Mouse (Mus musculus) liver, embryonic 15.5 days (tissue): ENCODE results near the gene Creld1. TPM values are rescaled to one million over a fixed set of nuclear protein-coding genes. Genes with fewer than 3 reads are reported as not detected.

ENCODE experiments used
- ATAC-seq: fragments of 200-750 bp; cut with Nextera tagmentation; 2 replicates; pipeline ENCODE4 v1.8.0; 2017; ENCODE audit warnings: moderate number of reproducible peaks, mild to moderate bottlenecking, moderate library complexity; ENCODE audit not compliant: insufficient read depth
- H3K27ac ChIP-seq: fragments of 300-500 bp; sonication (generic); replicated peaks from 2 replicates; pipeline ENCODE4 v1.5.1; 2015; ENCODE audit warnings: mild to moderate bottlenecking, inconsistent platforms
- H3K27me3 ChIP-seq: fragments of 300-500 bp; sonication (generic); 2 replicates; pipeline ENCODE4 v1.6.1; 2015; ENCODE audit warnings: mild to moderate bottlenecking, inconsistent platforms
- H3K36me3 ChIP-seq: fragments of 300-500 bp; sonication (generic); replicated peaks from 2 replicates; pipeline ENCODE4 v1.6.1; 2015; ENCODE audit warnings: moderate library complexity, mild to moderate bottlenecking, inconsistent platforms
- H3K4me1 ChIP-seq: fragments of 300-500 bp; sonication (generic); replicated peaks from 2 replicates; pipeline ENCODE4 v1.6.1; 2015; ENCODE audit warnings: inconsistent platforms
- H3K4me2 ChIP-seq: fragments of 300-500 bp; sonication (generic); 2 replicates; pipeline ENCODE4 v1.6.1; 2015; ENCODE audit warnings: moderate library complexity, mild to moderate bottlenecking, inconsistent platforms
- H3K4me3 ChIP-seq: fragments of 300-500 bp; sonication (generic); replicated peaks from 2 replicates; pipeline ENCODE4 v1.5.1; 2015; ENCODE audit warnings: mild to moderate bottlenecking, inconsistent platforms
- H3K9ac ChIP-seq: fragments of 300-500 bp; sonication (generic); 2 replicates; pipeline ENCODE4 v1.6.1; 2015; ENCODE audit warnings: moderate library complexity, mild to moderate bottlenecking, inconsistent platforms
- H3K9me3 ChIP-seq: fragments of 300-500 bp; sonication (generic); replicated peaks from 2 replicates; pipeline ENCODE4 v1.6.1; 2016; ENCODE audit warnings: inconsistent platforms
- WGBS: fragments of 180-500 bp; shearing (Covaris S2); methylation state at CpG from one replicate; pipeline ENCODE4 v1.1.7; 2015; ENCODE audit warnings: mixed read lengths; ENCODE audit not compliant: insufficient replicate concordance; 5-methylcytosine and 5-hydroxymethylcytosine counted together
- polyA plus RNA-seq: library from polyadenylated mRNA; unstranded; fragments of >200 nt; fragmentation: Nextera tagmentation; extraction: Ambion mirVana; gene quantifications from 2 replicates; pipeline ENCODE4 v1.2.1, GENCODE M21; 2015

Creld1 gene
- polyA plus RNA-seq, 1 experiment from 2014 or later, result 7.1 TPM

- Histone ChIP-seq H3K27ac (no peak overlapping the region), H3K4me2 (no peak overlapping the region), H3K9ac (no peak overlapping the region), H3K4me3 (no peak overlapping the region), H3K27me3 (no peaks in the 10 kb centered on the region), H3K36me3 (peaks cover 59% of the 10 kb centered on the region), H3K4me1 (no peaks in the 10 kb centered on the region), H3K9me3 (no peaks in the 10 kb centered on the region)
- ATAC-seq, result no peak
- 90% methylated on average over 6 of the region's 6 CpGs for WGBS
Observed at GRCm38 (mm10) chr6:113513944-113514343, 30.8 kb downstream of the Creld1 start.

DNA sequence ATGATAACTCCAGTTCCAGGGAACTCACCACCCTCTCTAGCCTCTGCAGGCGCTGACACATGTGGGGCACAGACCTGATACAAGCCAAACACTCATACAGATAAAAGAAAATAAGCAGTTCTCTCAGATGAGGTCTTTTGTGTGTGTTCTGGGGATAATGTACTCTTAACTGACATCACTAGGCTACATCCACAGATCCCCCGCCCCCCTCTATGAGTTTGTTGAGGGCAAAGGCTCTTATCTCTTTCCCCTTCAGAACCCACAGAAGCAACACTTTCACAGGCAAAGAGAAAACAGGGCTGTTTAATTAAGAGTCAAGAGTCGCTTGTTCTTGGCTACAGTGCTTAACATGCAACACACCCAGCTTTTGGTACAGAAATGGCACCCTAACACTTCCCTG, 31.5 kb downstream of the Creld1 start:
- Histone ChIP-seq H3K9ac (no peak overlapping the region), H3K27me3 (no peaks in the 10 kb centered on the region), H3K4me1 (no peaks in the 10 kb centered on the region), H3K4me2 (no peak overlapping the region), H3K9me3 (no peaks in the 10 kb centered on the region), H3K27ac (no peak overlapping the region), H3K4me3 (no peak overlapping the region), H3K36me3 (peaks cover 66% of the 10 kb centered on the region)
- 49% methylated on average over 3 of the region's 3 CpGs for WGBS
- no peak for ATAC-seq

GRCm38 (mm10) chr6:113517434-113518080, 34.5 kb downstream of the Creld1 start:
- no peaks in the 10 kb centered on the region for H3K4me1 ChIP-seq
- H3K9ac ChIP-seq, result no peak overlapping the region
- no peaks in the 10 kb centered on the region for H3K27me3 ChIP-seq
- no peak overlapping the region for H3K4me2 ChIP-seq
- no peak overlapping the region for H3K27ac ChIP-seq
- WGBS, result 41% methylated on average over 8 of the region's 8 CpGs
- no peak overlapping the region for H3K4me3 ChIP-seq
- no peak for ATAC-seq
- H3K9me3 ChIP-seq, result no peaks in the 10 kb centered on the region
- peaks cover 93% of the 10 kb centered on the region for H3K36me3 ChIP-seq

- peaks cover 77% of the 10 kb centered on the region for H3K36me3 ChIP-seq
- no peak overlapping the region for H3K4me2 ChIP-seq
- H3K27ac ChIP-seq, result no peak overlapping the region
- 44% methylated on average over 1 of the region's 1 CpGs for WGBS
- H3K9me3 ChIP-seq, result no peaks in the 10 kb centered on the region
- H3K9ac ChIP-seq, result no peak overlapping the region
- no peak overlapping the region for H3K4me3 ChIP-seq
- H3K27me3 ChIP-seq, result no peaks in the 10 kb centered on the region
- no peak for ATAC-seq
- no peaks in the 10 kb centered on the region for H3K4me1 ChIP-seq
Observed at GRCm38 (mm10) chr6:113522310-113522709, 39.2 kb downstream of the Creld1 start.

- no peak for ATAC-seq
- Histone ChIP-seq H3K27me3 (no peaks in the 10 kb centered on the region), H3K27ac (no peak overlapping the region), H3K4me2 (no peak overlapping the region), H3K9me3 (no peaks in the 10 kb centered on the region), H3K4me1 (no peaks in the 10 kb centered on the region), H3K36me3 (peaks cover 66% of the 10 kb centered on the region), H3K4me3 (no peak overlapping the region), H3K9ac (no peak overlapping the region)
- 76% methylated on average over 8 of the region's 8 CpGs for WGBS
Observed at GRCm38 (mm10) chr6:113523420-113523819, 40.3 kb downstream of the Creld1 start.

DNA sequence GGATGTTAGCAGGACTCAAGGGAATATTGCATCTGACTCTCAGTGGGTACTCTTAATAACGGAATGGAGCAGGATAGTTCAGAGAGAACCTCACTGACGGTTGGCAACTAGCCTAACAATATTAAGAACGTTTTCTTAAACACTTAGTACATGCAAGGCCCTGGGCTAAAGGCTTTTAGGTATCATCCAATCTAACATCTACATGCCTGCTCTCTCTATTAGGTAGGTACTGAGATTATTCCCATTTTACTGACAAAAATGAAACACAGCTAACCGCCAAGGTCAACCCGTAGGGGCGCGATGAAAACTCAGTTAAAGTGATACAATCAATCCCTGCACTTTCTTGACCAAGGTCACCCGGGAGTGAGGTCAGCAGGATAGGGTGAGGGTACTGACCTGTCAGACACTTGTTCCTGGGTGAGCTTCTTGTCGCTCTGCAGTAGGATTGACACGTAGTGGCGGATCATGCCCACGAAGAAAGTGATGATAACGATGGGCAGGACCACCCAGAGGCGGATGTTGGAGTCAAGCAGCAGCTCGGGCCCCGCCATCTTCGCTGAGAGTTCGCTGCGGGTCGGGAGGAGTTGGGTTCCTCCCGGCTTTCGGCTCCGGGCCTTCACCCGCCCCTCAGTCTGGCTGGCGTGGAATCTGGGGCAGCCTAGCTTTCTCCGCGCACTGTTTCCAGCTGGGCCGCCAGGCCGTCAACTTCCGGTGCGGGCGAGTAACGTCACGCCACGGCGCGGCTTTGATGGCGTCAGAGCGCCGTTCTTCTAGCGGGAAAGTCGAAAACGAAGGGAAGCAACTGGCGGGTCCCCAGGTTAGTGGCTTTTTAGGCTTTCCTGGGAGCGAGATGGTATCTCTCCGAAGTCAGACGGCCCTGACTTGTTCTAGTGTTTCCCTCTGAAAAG, 48.1 kb downstream of the Creld1 start, which contains the start of the genes Emc3 and Fancd2:
Gene Emc3 (minus strand): TSS at position 721 of the 908 bp plus-strand sequence.
Gene Fancd2 (plus strand): TSS at position 751 of the 908 bp plus-strand sequence.
- under 1% methylated on average over 47 of the region's 47 CpGs for WGBS
- no peaks in the 10 kb centered on the region for H3K9me3 ChIP-seq
- H3K27ac ChIP-seq, result peak within 1 kb of the TSS; percentile 83
- H3K4me2 ChIP-seq, result peak within 1 kb of the TSS; percentile 77
- H3K27me3 ChIP-seq, result no peaks in the 10 kb centered on the region
- H3K4me3 ChIP-seq, result peak within 1 kb of the TSS; percentile 90
- peaks cover 21% of the 10 kb centered on the region for H3K36me3 ChIP-seq
- peak; percentile 88 for ATAC-seq
- H3K4me1 ChIP-seq, result peaks cover 25% of the 10 kb centered on the region
- peak within 1 kb of the TSS; percentile 75 for H3K9ac ChIP-seq

DNA sequence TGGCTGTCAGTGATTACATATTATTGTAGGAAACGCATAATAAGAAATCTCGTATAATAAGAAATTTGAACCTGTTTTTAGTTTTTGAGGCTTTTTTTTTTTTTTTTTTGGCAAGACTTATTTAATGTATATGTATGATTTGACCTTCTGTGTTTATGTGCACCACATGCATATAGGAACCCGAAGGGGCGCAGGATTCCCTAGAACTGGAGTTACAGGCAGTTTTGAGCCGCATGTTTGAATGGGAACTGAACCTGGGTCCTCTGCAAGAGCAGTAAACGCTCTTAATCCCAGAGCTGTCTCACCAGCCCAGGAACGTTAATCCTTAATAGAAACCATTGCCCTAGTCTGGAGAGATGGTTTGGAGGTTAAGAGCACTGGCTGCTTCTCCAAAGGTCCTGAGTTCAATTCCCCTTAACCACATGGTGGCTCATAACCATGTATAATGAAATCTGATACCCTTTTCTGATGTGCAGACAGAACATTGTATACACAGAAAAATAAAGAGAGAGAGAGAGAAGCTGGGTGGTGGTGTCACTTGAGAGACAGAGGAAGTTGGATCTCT, 48.8 kb downstream of the Creld1 start:
- WGBS, result 3% methylated on average over 7 of the region's 7 CpGs
- Histone ChIP-seq H3K36me3 (peaks cover 27% of the 10 kb centered on the region), H3K4me3 (peak overlapping the region; percentile 90), H3K4me1 (peaks cover 25% of the 10 kb centered on the region), H3K9me3 (no peaks in the 10 kb centered on the region), H3K27ac (peak overlapping the region; percentile 83), H3K9ac (peak overlapping the region; percentile 75), H3K4me2 (peak overlapping the region; percentile 77), H3K27me3 (no peaks in the 10 kb centered on the region)
- no peak for ATAC-seq

- no peak overlapping the region for H3K27ac ChIP-seq
- no peaks in the 10 kb centered on the region for H3K27me3 ChIP-seq
- WGBS, result 78% methylated on average over 7 of the region's 7 CpGs
- peaks cover 43% of the 10 kb centered on the region for H3K36me3 ChIP-seq
- H3K4me2 ChIP-seq, result no peak overlapping the region
- H3K4me1 ChIP-seq, result peaks cover 16% of the 10 kb centered on the region
- H3K4me3 ChIP-seq, result no peak overlapping the region
- no peaks in the 10 kb centered on the region for H3K9me3 ChIP-seq
- ATAC-seq, result no peak
- no peak overlapping the region for H3K9ac ChIP-seq
Observed at GRCm38 (mm10) chr6:113534886-113535285, 51.8 kb downstream of the Creld1 start.

DNA sequence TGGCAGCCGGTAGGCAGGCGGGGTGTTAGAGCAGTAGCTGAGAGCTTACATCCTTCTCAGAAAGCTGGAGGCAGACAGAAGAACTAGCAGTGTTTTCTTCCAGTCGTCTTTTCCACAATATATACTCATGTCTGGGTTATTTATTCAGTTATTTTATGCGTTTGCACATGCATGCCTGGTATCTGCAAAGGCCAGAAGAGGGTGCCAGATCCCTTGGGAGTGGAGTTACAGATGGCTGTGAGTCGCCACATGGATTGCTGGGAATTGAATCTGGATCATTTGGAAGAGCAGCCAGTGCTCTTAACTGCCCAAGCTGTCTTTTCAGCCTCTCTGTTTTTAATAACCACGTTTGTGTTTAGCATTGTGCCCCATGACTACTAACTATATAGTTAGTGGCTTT, 58.5 kb downstream of the Creld1 start:
- Histone ChIP-seq H3K9me3 (no peaks in the 10 kb centered on the region), H3K36me3 (peaks cover 61% of the 10 kb centered on the region), H3K4me2 (no peak overlapping the region), H3K4me3 (no peak overlapping the region), H3K4me1 (peaks cover 4% of the 10 kb centered on the region; the same call in 1 of the 2 replicates), H3K27ac (no peak overlapping the region), H3K9ac (no peak overlapping the region), H3K27me3 (no peaks in the 10 kb centered on the region)
- no peak for ATAC-seq
- WGBS, result 74% methylated on average over 6 of the region's 6 CpGs
